Mouse (Mus musculus) brain, embryonic 14.5 days (tissue): ENCODE data around the gene Vps45.
"Not testable (repeated sequence)": the region's sequence is repeated elsewhere in the genome, so short reads cannot be mapped to it uniquely, and the experiment has no call there.

Experiments
- CTCF ChIP-seq: fragments of 200-500 bp; IDR thresholded peaks from 2 replicates; pipeline ENCODE4 v1.5.1; 2012; ENCODE audit warnings: inconsistent platforms, mild to moderate bottlenecking, moderate library complexity, borderline replicate concordance; ENCODE audit not compliant: insufficient read depth, insufficient read length; ENCODE audit errors: extremely low read depth
- POLR2A ChIP-seq: fragments of 200-500 bp; IDR thresholded peaks from 2 replicates; pipeline ENCODE4 v1.6.1; 2012; ENCODE audit warnings: mild to moderate bottlenecking, inconsistent platforms, borderline replicate concordance; ENCODE audit not compliant: poor library complexity, insufficient read depth, insufficient read length, severe bottlenecking; ENCODE audit errors: extremely low read depth

GRCm38 (mm10) chr3:95954648-95955173, 103.6 kb downstream of the Vps45 start:
- TF ChIP-seq CTCF, POLR2A: not testable (repeated sequence)
